Mouse (Mus musculus) thymus, adult 2 months (tissue): Measurements from ENCODE around the gene Babam2.

ENCODE experiments used
- CTCF ChIP-seq: fragments of 200-500 bp; IDR thresholded peaks from 2 replicates; pipeline ENCODE4 v1.5.1; 2012; ENCODE audit warnings: mild to moderate bottlenecking, control low read depth, low read length, moderate library complexity, borderline replicate concordance; ENCODE audit not compliant: control insufficient read depth, poor library complexity, insufficient read depth; ENCODE audit errors: extremely low read depth
- POLR2A ChIP-seq: fragments of 200-500 bp; IDR thresholded peaks from 2 replicates; pipeline ENCODE4 v1.6.1; 2012; ENCODE audit warnings: mild to moderate bottlenecking, low read length, control low read depth, moderate library complexity; ENCODE audit not compliant: control insufficient read depth, poor library complexity, insufficient read depth; ENCODE audit errors: extremely low read depth

- TF ChIP-seq CTCF: no peak
- no peak for TF ChIP-seq POLR2A
Observed at GRCm38 (mm10) chr5:31959886-31960285, 262.4 kb downstream of the Babam2 start.
